ENCODE assay signal across 22 mouse cellular contexts in the genomic region with DNA sequence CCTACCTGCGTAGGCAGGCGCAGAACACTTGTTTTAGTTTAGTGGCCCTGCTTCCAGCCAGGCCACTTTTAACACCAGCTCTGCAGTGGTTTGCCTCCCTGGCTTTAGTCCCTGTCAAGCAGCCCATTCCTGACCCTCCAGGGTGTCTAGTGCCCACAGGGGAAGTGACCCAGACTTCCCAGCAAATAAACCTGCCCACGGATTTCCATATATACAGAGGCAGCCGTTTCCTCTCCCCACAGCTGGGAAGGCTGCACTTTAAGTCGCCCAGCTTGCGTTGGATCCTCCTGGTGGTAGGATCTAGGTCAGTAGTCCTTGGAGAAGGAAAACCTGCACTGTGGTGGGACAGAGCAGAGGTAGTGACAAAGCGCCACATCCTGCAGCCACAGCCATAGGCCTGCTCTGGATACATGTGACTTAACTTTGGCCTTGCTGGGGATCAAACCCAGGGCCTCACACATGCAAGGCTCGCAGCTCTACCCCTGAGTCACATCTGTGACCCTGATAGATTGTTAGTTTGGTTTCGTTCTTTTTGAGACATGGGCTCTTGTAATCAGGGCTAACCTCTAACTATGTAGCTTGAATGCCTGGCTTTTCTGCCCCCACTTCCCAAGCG. TPM values are rescaled to one million over a fixed set of nuclear protein-coding genes. Genes with fewer than 3 reads are reported as not detected.
A peak's percentile ranks its signal among the peaks of the same experiment; 100 is the strongest.
DNase-seq lines count a peak whose midpoint lies in the region; ATAC-seq and TF ChIP-seq lines count a peak whose summit lies in the region.
"Had no signal": no experiment of that assay in that cellular context is flagged by ENCODE, and none has a peak within 500 bp of the region (broad histone marks: within the 10 kb centered on the region; RNA-seq: fewer than 3 reads in every experiment).

No protein-coding gene starts in this region.

- no peaks in the 10 kb centered on the region for H3K4me1 ChIP-seq in intestine, postnatal 0 days (replicated peaks; ENCODE audit: control insufficient read depth, insufficient read depth, low read length)
- no peaks in the 10 kb centered on the region for H3K4me1 ChIP-seq in intestine, embryonic 15.5 days (replicated peaks)
- no peaks in the 10 kb centered on the region for H3K4me1 ChIP-seq in midbrain, postnatal 0 days (ENCODE audit: insufficient read depth, low read length)
- H3K4me1 ChIP-seq in midbrain, embryonic 13.5 days (replicated peaks): no peaks in the 10 kb centered on the region
- H3K4me1 ChIP-seq: limb, embryonic 13.5 days had no signal

- no peak overlapping the region for H3K4me3 ChIP-seq in intestine, postnatal 0 days (ENCODE audit: low read depth, low read length)
- H3K4me3 ChIP-seq in intestine, embryonic 15.5 days (replicated peaks): no peak overlapping the region
- no peak overlapping the region for H3K4me3 ChIP-seq in midbrain, postnatal 0 days (ENCODE audit: low read depth, low read length)
- H3K4me3 ChIP-seq in midbrain, embryonic 13.5 days (replicated peaks): no peak overlapping the region
- H3K4me3 ChIP-seq: limb, embryonic 13.5 days; liver, embryonic 15.5 days had no signal

- no peaks in the 10 kb centered on the region for H3K27me3 ChIP-seq in intestine, postnatal 0 days (replicated peaks; ENCODE audit: control insufficient read depth, insufficient read depth, low read length)
- H3K27me3 ChIP-seq in intestine, embryonic 15.5 days (replicated peaks): no peaks in the 10 kb centered on the region
- no peaks in the 10 kb centered on the region for H3K27me3 ChIP-seq in midbrain, postnatal 0 days (ENCODE audit: insufficient read depth, low read length)
- H3K27me3 ChIP-seq in midbrain, embryonic 13.5 days: no peaks in the 10 kb centered on the region
- H3K27me3 ChIP-seq: limb, embryonic 13.5 days; liver, embryonic 15.5 days had no signal

- H3K27ac ChIP-seq in intestine, postnatal 0 days (ENCODE audit: low read depth, low read length): no peak overlapping the region
- no peak overlapping the region for H3K27ac ChIP-seq in intestine, embryonic 15.5 days
- H3K27ac ChIP-seq in midbrain, postnatal 0 days (ENCODE audit: low read depth, low read length): no peak overlapping the region
- H3K27ac ChIP-seq in midbrain, embryonic 13.5 days: no peak overlapping the region
- H3K27ac ChIP-seq: limb, embryonic 13.5 days; liver, embryonic 15.5 days had no signal

- H3K36me3 ChIP-seq in intestine, postnatal 0 days (ENCODE audit: control insufficient read depth, insufficient read depth): no peaks in the 10 kb centered on the region
- no peaks in the 10 kb centered on the region for H3K36me3 ChIP-seq in intestine, embryonic 15.5 days
- H3K36me3 ChIP-seq in midbrain, postnatal 0 days (ENCODE audit: insufficient read depth, low read length): no peaks in the 10 kb centered on the region
- no peaks in the 10 kb centered on the region for H3K36me3 ChIP-seq in midbrain, embryonic 13.5 days
- H3K36me3 ChIP-seq: limb, embryonic 13.5 days; liver, embryonic 15.5 days had no signal

- 70% methylated on average over 10 of the region's 10 CpGs for WGBS in intestine, postnatal 0 days
- WGBS in intestine, embryonic 15.5 days: 65% methylated on average over 10 of the region's 10 CpGs
- 72% methylated on average over 10 of the region's 10 CpGs for WGBS in midbrain, postnatal 0 days
- WGBS in midbrain, embryonic 13.5 days: 74% methylated on average over 10 of the region's 10 CpGs

- peak; percentile 34 for DNase-seq in embryo, embryonic 11 days
- no peak for DNase-seq in embryo, embryonic 9.5 days (ENCODE audit: extremely low spot score)
- no peak for DNase-seq in midbrain, postnatal 0 days (ENCODE audit: low spot score)
- no peak for DNase-seq in cerebellum, postnatal 10 days
- no peak for DNase-seq in MN1 (ENCODE audit: low spot score)
- DNase-seq: cerebellum, adult 8-10 months; gastrocnemius, postnatal 25 days; heart, postnatal 4 days; kidney, adult 18-20 months; kidney, postnatal 36 days; layer of hippocampus, adult 9-11 months; right cerebral cortex, adult 18-20 months; thymus, adult 2 months had no signal

- no peaks in the 10 kb centered on the region for H3K9me3 ChIP-seq in intestine, postnatal 0 days (ENCODE audit: control insufficient read depth)
- no peaks in the 10 kb centered on the region for H3K9me3 ChIP-seq in intestine, embryonic 15.5 days
- H3K9me3 ChIP-seq in midbrain, postnatal 0 days (ENCODE audit: low read length): no peaks in the 10 kb centered on the region
- no peaks in the 10 kb centered on the region for H3K9me3 ChIP-seq in midbrain, embryonic 13.5 days
- H3K9me3 ChIP-seq: limb, embryonic 13.5 days; liver, embryonic 15.5 days had no signal

- ATAC-seq in intestine, postnatal 0 days: no peak
- ATAC-seq in intestine, embryonic 15.5 days: no peak
- ATAC-seq in midbrain, postnatal 0 days (ENCODE audit: low FRiP score): no peak
- no peak for ATAC-seq in midbrain, embryonic 13.5 days
- ATAC-seq: midbrain, embryonic 16.5 days had no signal

- TF ChIP-seq CTCF in intestine, postnatal 0 days (IDR thresholded peaks at IDR 0.05; ENCODE audit: low read depth): peak; percentile 30; the same call in 1 of the 2 replicates
- peak; percentile 31 for TF ChIP-seq CTCF in midbrain, postnatal 0 days (IDR thresholded peaks at IDR 0.05)

- no peak overlapping the region for H3K4me2 ChIP-seq in intestine, postnatal 0 days (replicated peaks; ENCODE audit: low read depth)
- no peak overlapping the region for H3K4me2 ChIP-seq in intestine, embryonic 15.5 days (replicated peaks)
- H3K4me2 ChIP-seq in midbrain, postnatal 0 days (ENCODE audit: low read depth, low read length, poor library complexity, severe bottlenecking): no peak overlapping the region
- H3K4me2 ChIP-seq in midbrain, embryonic 13.5 days (replicated peaks): no peak overlapping the region
- H3K4me2 ChIP-seq: limb, embryonic 13.5 days; liver, embryonic 15.5 days had no signal

- H3K9ac ChIP-seq in intestine, postnatal 0 days (ENCODE audit: low read depth, low read length): no peak overlapping the region
- no peak overlapping the region for H3K9ac ChIP-seq in intestine, embryonic 15.5 days
- no peak overlapping the region for H3K9ac ChIP-seq in midbrain, postnatal 0 days (replicated peaks; ENCODE audit: low read length, poor library complexity, severe bottlenecking)
- H3K9ac ChIP-seq in midbrain, embryonic 13.5 days (replicated peaks): no peak overlapping the region
- H3K9ac ChIP-seq: limb, embryonic 13.5 days; liver, embryonic 15.5 days had no signal

RNA-seq across cellular contexts. Expression of gene 2010003K11Rik, which starts 7.2 kb away (rescaled TPM):
- 156 and 165 TPM in 2 replicates for polyA plus RNA-seq in intestine, postnatal 0 days (2015; fragmentation: Nextera tagmentation; extraction: Ambion mirVana)
- polyA plus RNA-seq in intestine, embryonic 15.5 days (2015; fragmentation: Nextera tagmentation; extraction: Ambion mirVana): 7.6 and 9.7 TPM in 2 replicates
- total RNA-seq in midbrain, postnatal 0 days (2014; rRNA removed): not detected in 2 replicates
- polyA plus RNA-seq in midbrain, postnatal 0 days (2015; fragmentation: Nextera tagmentation; extraction: Ambion mirVana): 0.23 TPM in 1 of 2 replicates, not detected in the other
- polyA plus RNA-seq in midbrain, embryonic 13.5 days (2015; fragmentation: Nextera tagmentation; extraction: Ambion mirVana): not detected in 2 replicates
- total RNA-seq: heart, postnatal 4 days had no signal
- polyA plus RNA-seq: cortical plate, adult 2 months; forebrain, embryonic 11.5 days; limb, embryonic 13.5 days; midbrain, embryonic 16.5 days; neural tube, embryonic 11.5 days had no signal

RNA-seq across cellular contexts. Expression of gene Syt12, which starts 13.9 kb away (rescaled TPM):
- polyA plus RNA-seq in intestine, postnatal 0 days (2015; fragmentation: Nextera tagmentation; extraction: Ambion mirVana): 0.23 and 0.26 TPM in 2 replicates
- 0.33 and 0.46 TPM in 2 replicates for polyA plus RNA-seq in intestine, embryonic 15.5 days (2015; fragmentation: Nextera tagmentation; extraction: Ambion mirVana)
- total RNA-seq in midbrain, postnatal 0 days (2014; rRNA removed): 12.2 and 20.9 TPM in 2 replicates
- polyA plus RNA-seq in midbrain, postnatal 0 days (2015; fragmentation: Nextera tagmentation; extraction: Ambion mirVana): 7.0 and 7.6 TPM in 2 replicates
- 1.7 and 1.9 TPM in 2 replicates for polyA plus RNA-seq in midbrain, embryonic 13.5 days (2015; fragmentation: Nextera tagmentation; extraction: Ambion mirVana)

RNA-seq across cellular contexts. Expression of gene Pcx, which starts 19.1 kb away (rescaled TPM):
- 6.1 and 7.0 TPM in 2 replicates for polyA plus RNA-seq in intestine, postnatal 0 days (2015; fragmentation: Nextera tagmentation; extraction: Ambion mirVana)
- polyA plus RNA-seq in intestine, embryonic 15.5 days (2015; fragmentation: Nextera tagmentation; extraction: Ambion mirVana): 11.8 and 15.0 TPM in 2 replicates
- 45.1 and 57.8 TPM in 2 replicates for total RNA-seq in midbrain, postnatal 0 days (2014; rRNA removed)
- polyA plus RNA-seq in midbrain, postnatal 0 days (2015; fragmentation: Nextera tagmentation; extraction: Ambion mirVana): 32.0 and 41.2 TPM in 2 replicates
- polyA plus RNA-seq in midbrain, embryonic 13.5 days (2015; fragmentation: Nextera tagmentation; extraction: Ambion mirVana): 18.7 and 20.7 TPM in 2 replicates

RNA-seq across cellular contexts. Expression of gene Rhod, which starts 52.0 kb away (rescaled TPM):
- 54.8 and 60.3 TPM in 2 replicates for polyA plus RNA-seq in intestine, postnatal 0 days (2015; fragmentation: Nextera tagmentation; extraction: Ambion mirVana)
- polyA plus RNA-seq in intestine, embryonic 15.5 days (2015; fragmentation: Nextera tagmentation; extraction: Ambion mirVana): 20.0 and 21.6 TPM in 2 replicates
- total RNA-seq in midbrain, postnatal 0 days (2014; rRNA removed): 4.3 and 6.2 TPM in 2 replicates
- polyA plus RNA-seq in midbrain, postnatal 0 days (2015; fragmentation: Nextera tagmentation; extraction: Ambion mirVana): 2.7 and 4.5 TPM in 2 replicates
- polyA plus RNA-seq in midbrain, embryonic 13.5 days (2015; fragmentation: Nextera tagmentation; extraction: Ambion mirVana): 4.2 and 10.3 TPM in 2 replicates

Comparison
In these comparisons a context has a peak if more than half of its experiments do, and no peak if none do; other contexts are left out.
1. RNA of gene 2010003K11Rik, which starts 7.2 kb away (polyA plus RNA-seq): 156 to 165 TPM in intestine, postnatal 0 days; 7.6 to 9.7 TPM in intestine, embryonic 15.5 days, 0.23 TPM in midbrain, postnatal 0 days and not detected in midbrain, embryonic 13.5 days; every median in the first group is over 10 times any median in the second.